Mouse (Mus musculus) inflammation-experienced regulatory T-cells, adult 6 months (primary cell): Measurements from ENCODE around the gene Runx2. TPM values are rescaled to one million over a fixed set of nuclear protein-coding genes. Genes with fewer than 3 reads are reported as not detected.
A peak's percentile ranks its signal among the peaks of the same experiment; 100 is the strongest.

ENCODE experiments used
- ATAC-seq: one replicate; pipeline ENCODE4 v1.8.0; 2017
- polyA plus RNA-seq, 3 experiments: library from polyadenylated mRNA; unstranded; fragments of 100-300 nt; shearing (Covaris generic); gene quantifications; one replicate each; pipeline ENCODE4 v1.2.1; 2017

Gene Runx2
- polyA plus RNA-seq, 3 experiments from 2014 or later: 6.2 to 21.3 (median 8.4) TPM

DNA sequence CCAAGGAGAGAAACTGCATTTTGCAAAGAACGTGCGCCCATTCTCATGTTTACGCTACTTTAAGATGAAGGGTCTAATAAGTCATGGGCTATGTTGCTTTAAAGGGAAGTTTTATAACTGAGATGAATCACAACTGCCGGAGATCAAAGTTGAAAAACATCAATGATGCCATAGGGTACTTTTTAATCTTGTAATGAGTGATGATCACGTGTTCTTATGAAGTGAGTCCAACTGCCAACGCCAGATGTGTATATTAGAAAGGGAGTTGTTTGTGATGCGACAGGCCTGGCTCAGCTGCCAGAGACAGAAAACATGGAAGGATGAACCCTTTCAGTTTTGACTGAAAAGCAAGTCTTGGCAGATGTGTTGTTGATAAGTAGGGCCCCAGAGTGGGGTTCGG, 101.2 kb downstream of the Runx2 start:
- ATAC-seq: peak; percentile 55

DNA sequence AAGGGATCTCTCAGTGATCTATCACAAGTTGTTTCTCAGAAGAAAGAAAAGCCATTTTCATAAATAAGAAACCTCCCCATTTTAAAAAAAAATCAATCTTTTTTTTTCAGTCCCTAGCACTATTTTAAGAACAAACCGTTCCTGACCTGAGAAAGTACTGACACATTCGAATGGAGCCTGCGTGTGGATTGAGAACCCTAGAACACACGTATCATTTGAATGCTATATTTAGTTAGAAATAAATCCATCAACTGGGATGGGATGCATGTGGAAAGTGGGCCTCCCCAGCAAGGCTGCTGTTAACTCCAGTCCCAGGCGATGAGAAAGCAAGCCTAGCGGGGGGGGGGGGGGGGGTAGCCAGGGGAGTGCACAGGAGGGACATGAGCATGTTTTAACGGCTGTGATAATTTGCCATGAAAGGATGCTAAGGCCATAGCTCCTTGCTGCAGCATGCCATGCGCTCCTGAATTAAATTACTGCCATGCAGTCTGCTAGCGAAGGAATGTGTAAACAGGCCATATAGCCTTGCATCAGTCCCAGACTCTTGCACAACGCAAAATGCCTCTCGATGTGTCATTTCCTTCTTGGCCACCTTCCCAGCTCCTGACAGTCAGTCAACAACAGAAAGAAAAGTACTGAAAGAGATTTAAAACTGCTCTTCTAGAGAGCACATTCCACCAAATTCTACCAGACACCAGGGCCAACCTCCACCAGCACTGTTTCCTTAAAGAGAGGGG, 104.9 kb downstream of the Runx2 start:
- ATAC-seq: no peak

DNA sequence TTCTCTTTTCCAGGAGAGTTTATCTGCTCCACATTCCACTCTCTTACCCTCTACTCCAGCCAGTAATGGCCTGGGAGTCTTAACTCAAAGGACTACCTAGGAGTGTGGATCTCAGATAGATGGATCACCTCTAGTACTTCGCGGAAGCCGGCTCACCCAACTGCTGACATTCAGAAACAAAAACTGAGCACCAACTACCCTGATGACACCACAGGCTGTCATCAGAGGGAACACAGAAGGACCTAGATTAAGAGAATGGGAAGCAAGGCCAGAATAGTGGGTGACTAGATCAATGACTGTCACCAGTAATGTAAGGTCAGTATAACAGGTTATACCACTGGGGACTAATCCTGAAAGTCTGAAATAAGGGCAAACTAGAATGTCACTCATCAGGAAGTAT, 106.6 kb downstream of the Runx2 start:
- ATAC-seq: no peak

DNA sequence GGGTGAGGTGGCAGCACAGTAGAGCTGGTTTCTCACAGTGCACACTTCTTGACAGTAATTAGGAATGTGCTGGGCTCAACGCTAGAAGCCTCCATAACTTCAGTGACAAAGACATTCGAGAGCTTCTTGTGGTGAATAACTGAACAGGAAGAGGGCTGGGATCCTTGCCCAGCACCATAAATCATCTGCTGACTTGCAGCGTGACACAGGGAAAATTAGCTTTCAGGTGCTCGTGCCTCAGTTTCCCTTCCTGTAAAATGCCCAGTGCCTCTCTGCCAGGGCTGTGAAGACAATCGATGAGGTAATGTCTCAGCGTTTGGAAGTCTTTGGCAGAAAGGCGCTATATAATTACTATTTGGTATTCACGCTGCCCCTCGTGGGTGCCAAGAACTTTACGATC, 108.1 kb downstream of the Runx2 start:
- no peak for ATAC-seq

DNA sequence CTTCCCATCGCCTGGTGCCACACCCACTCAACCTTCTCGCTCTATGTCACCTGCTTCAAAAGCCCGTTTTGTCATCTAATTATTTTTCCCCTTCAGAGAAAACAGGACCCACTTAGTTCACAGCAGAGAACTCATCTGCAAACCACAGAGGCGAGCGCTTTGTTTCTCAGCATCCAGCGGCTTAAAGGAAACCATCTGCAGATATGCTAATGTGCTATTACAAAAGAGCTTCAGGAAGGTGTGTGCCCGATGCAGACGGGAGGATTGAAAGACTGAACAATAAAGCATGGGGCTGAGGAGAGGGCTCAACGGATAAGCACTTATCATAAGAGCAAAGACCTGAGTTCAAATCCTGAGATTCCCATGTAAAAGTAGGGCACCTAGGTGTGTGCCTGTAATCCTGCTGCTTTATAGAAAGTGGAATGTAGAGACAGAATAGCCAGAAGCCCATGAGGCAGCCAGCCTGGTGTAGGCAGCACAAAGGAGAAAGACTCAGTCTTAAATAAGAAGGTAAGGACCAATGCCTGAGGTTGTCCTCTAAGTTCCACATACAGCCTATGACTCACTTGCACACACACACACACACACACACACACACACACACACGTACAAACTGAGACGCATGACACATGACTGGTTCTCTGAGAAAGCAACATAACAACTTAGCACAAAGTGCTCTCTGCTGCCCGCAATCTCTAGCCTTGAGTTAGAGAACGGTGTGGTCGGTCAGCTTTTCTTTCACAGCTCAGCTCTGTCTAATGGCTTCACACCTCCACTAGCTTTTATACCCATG, 111.9 kb downstream of the Runx2 start:
- ATAC-seq: peak; percentile 90

DNA sequence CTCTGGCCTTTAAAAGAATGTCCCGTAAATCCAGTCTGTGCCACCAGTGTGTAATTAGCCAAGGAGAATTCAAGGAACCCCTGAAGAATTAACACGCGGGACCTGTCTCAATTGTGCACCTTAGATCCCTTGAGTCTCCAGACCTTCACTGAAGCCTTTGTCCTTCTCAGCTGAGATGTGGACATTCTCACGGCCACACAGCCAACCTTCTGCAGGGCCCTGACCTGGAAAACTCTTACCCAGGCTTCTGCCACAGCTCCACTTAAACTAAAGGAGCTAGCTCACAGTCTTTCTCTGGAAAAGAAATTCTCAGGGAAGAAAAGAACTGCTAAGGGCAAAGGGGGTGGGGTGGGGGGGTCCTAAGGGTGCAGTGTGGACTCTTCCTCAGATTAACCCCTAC, 113.1 kb downstream of the Runx2 start:
- no peak for ATAC-seq

DNA sequence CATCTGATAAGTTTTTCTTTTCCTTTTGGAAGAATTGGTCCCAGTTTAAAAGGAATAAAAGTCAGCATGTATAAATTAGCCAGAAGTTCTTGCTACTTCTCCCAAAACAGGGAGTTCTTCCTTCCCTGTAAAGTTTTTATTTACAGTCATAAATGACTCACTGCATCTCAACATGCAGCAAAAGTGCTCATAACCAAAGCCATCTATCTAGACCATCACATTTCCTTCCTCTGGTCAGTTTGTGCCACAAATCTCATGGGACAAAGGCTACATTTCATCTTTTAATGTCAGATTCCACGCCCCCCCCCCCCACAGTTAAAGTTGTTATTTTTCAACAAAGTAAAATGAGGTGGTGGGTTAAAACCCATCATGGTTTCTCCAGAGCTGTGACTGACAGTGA, 114.3 kb downstream of the Runx2 start:
- no peak for ATAC-seq

DNA sequence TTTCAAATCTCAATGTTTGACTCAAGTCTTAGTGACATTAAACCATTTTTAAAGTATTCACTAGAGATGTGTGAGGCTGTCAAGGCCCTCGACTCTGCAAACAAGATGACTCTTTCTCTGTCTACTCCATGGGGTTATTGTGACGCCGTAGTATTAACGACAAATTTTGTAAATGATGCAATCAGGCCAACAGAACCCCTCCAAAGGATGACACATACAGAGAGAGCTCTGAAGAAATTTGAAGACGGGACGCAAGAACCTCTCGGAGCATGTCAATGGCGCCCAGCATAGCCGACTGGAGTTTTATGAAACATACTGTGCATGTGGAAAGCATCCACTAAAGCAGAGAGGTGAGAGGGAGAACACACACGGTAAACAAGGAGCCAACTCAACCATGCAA, 117.5 kb downstream of the Runx2 start:
- no peak for ATAC-seq

DNA sequence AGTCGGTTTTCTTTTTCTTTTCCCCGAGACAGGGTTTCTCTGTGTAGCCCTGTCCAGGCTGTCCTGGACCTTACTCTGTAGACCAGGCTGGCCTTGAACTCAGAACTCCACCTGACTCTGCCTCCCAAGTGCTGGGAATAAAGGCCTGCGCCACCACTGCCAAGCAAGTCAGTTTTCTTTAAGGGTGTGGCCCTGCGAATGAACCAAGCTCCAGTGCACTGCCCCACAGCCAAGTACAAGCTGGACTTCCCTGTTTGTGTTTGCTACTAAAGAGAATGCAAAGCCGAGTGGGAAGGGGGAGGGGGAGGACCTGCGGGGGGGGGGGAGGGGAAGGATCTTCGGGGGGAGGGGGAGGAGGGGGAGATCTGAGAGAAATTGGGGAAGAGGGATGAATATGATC, 121.0 kb downstream of the Runx2 start:
- no peak for ATAC-seq

DNA sequence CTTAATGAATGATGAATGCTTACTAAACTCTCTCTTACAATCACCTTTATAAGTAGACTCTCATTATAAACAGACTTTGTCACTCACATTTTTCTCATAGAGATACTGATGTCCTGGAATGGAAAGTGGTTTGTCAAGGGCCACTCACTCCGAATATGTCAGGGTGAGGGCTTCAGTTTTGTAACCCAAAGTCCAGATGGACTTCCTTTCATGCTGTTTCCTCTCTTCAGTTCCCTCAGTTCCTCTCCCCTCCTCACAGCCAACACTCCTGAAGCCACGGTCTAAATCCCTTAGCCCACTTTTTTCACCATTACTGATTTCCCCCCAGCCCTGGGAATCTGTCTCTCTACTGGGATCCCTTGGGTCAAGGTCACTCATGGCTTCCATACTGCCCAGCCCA, 123.1 kb downstream of the Runx2 start:
- ATAC-seq: no peak

DNA sequence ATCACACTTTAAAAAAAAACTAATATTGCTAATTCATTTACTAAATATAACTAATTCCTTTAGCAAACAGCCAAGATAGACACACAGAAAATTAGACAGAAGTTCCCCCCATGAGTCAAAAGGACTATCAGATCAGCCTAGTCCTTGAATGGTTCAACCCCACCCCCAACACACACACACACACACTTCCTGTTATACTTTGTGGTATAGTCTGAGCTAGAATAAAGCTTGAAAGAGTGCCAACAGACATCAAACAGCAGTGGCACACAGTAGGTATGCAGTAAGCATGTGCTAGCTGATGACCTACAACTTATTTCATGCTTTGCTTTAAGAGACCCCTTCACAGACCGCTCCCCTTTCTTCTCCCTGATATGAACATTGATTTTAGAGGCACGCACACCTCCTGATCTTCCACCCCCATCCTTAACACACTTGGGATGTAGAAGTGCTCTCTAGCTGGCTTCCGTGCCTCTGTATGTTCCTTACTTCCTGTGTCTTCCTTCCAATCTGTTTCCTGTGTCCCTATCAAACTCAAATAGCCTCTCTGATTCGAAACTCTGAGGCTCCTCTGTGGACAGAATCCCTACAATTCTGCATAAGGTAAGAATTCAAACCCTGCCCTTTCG, 124.1 kb downstream of the Runx2 start:
- ATAC-seq: peak; percentile 93

DNA sequence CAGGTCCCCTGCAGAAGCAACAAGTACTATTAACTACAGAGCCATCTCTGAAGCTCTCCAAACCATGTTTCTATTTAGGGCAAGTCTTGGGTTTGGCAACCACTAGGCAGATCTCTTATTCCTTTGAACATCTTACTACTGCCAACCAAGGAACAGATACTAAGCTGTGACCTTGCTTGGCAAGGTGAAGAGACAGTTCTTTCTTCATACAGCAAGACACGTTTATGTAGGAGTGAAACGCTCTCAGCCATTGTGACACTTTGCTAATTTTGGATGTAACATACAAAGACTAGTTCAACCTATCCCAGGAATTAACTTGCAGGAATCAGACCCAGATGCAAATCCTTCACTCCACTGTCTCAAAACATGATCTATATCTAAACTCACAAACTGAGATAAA, 126.3 kb downstream of the Runx2 start:
- no peak for ATAC-seq

DNA sequence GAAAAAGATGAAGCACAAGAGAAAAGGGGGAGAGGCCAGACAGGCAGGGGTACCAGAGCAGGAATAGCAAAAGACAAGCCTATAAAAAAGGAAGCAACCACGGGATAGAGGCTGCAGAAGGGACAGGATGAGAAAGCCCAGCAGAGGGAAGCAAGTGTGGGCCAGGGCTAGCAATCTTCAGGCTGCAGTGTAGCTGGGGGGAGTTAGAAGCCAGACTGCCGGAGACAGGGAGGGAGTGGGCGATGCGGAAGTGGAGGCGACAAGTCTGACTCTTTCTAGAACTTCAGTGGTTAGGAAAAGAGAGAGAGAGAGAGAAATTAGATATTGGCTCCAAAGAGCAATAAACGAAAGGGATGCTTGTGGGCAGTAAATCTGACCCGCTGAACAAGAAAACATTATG, 129.1 kb downstream of the Runx2 start:
- peak; percentile 14 for ATAC-seq

DNA sequence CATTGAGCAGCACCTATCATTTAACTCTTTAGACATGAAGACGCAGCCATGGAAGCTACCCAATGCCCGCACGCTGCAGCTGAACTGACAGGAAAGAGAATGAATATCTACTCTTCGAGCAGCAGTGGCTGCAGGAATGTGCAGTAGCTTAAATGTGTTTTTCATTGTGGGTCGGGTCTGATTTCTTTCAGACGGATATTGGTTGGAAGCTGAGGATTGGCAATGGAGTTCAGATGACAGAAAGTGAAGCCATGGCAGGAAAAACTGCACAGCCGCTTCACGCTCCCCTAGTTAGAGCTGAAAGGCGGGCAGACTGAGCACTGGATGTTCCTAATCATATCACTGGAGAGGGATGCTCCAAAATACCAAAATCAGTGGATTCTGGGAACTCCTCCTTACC, 131.6 kb downstream of the Runx2 start:
- ATAC-seq: no peak

DNA sequence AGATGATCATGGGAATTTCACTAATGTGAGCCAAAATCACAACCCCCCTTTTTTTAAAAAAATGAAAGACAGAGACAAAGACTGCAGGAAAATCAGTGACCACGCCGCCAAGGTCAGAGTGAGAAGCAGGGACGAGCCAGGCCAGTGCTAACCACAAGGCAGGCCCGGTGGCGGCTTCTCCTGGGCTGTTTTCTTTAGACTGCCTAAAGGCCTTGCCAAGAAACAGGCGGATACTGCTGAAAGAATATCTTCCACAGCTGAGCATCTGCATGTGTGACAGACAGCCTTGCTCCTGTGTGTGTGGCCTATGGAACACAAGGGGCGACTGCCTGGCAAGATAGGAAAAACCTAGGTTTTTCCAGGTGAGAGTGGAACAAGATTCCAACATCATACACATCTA, 136.8 kb downstream of the Runx2 start:
- no peak for ATAC-seq

DNA sequence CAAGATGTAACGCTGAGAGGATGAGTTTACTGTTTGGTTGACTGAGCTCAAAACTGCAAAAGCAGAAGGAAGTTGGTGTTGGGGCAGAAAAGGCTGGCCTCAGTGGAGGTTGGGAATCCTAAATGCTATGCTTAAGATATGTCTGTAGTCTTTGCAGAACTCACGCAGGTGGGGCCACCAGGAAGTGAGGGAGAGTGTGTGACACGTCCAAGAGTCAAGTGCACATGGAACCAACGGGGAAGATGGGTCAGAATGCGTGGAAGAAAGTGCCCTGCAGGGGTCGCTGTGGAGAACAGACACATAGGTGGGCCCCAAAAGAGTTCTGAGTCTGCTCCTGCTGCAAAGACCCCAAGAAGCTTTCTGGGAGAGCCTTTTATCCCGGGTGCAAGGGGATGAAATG, 141.8 kb downstream of the Runx2 start:
- peak; percentile 46 for ATAC-seq

DNA sequence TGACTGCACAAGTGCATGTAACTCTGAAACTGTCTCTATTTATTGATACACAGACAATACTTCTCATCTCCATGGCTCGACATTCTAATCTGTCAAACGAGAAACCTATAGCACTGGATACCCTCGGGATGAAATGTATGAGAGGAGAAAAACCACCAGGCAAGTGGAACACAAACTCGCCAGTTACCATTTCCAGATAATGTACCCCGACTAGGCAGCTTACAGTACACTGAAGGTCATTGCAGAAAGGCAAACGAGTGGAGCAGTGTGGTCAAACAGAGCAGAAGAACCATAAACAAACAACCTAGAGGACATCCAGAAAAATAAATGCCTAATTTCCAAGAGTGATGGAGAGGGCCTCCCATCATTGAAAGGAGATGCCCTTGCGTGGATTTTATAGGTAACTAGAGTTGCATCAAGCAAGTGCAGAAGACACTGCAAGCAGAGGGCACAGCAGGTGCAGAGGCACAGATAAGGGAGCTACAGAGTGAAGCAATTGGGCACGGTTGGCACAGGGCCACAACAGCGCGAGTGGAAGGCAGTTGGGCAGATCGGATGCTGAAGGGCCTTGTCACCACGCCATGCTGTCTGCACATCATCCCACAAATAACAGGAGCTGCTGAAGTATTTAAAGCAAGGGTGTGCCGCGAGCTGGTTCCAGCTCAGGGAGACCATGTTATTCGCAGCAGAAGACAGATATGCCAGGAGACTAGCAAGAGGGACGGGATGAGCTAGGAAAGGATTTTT, 142.5 kb downstream of the Runx2 start:
- no peak for ATAC-seq

DNA sequence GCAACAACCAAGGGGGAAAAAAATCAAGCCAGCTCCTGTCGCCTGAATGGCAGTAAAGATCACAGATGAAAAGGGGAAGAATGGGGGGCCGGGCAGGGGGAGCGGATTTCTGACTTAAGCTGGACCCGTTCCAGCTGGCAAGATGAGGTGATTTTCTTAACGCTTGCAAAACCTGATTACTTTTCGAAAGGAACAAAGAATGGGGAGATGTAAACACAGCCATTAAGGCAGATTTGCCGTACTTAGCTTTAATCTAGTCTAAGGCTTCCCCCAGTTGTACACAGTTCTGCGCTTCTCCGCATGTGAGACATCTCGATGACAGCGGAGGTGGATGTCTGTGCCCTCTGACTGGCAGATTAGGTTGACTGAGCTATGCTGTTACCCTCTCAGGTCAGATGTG, 144.6 kb downstream of the Runx2 start:
- no peak for ATAC-seq

DNA sequence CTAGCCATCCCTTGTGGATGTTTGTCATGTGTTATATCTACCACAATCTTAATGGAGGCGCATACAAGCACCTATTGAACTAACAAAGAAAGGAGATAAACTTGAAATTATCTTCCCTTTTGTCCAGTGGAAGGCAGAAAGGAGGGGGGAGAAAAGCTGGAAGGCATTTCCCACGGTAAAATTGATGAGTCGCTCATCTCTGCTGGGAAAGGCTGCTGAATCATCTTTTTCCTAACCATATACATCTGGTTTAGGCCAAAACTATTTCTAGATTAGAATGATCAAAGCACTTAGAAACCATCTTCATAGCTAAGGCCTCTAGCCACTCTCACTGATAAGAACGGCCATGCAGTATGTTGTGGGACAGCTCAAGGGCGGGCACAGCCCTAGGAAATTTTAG, 147.3 kb downstream of the Runx2 start:
- no peak for ATAC-seq

DNA sequence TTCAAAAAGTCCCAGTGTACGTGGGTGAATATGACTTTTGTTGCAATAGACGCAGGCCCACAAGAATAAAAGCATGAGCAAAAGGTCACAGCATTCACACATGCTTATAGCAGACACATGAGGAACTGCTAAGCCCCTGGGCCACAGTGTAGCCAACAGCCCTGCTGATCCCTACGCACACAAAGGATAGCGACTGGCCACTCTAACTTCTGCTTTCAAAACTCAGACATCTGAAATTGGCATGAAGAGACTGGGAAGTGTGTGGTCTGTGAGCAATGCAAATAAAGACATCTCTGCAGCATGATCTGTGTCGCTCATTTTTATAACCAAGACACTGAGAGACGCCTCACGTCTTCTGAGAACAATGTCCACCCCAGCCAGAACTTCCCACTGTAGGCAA, 150.7 kb downstream of the Runx2 start:
- ATAC-seq: no peak

DNA sequence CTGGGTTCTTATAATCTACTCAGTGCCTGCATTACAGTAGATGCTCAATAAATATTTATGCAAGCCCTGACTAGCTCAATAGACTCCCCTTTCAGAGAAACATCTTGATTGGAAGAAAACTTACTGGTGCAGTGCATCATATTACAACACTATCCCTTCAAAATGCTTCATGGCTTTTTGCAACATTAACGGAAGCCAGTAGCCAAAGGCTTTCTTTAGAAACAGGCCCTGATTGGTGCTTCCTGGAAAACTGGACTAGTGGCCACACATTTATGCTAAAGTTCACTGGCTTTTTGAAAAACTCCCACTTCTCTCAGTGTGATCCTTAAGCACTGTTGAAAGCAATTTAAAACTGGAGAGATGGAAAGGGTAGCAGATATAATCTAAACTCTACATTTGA, 151.4 kb downstream of the Runx2 start:
- no peak for ATAC-seq

DNA sequence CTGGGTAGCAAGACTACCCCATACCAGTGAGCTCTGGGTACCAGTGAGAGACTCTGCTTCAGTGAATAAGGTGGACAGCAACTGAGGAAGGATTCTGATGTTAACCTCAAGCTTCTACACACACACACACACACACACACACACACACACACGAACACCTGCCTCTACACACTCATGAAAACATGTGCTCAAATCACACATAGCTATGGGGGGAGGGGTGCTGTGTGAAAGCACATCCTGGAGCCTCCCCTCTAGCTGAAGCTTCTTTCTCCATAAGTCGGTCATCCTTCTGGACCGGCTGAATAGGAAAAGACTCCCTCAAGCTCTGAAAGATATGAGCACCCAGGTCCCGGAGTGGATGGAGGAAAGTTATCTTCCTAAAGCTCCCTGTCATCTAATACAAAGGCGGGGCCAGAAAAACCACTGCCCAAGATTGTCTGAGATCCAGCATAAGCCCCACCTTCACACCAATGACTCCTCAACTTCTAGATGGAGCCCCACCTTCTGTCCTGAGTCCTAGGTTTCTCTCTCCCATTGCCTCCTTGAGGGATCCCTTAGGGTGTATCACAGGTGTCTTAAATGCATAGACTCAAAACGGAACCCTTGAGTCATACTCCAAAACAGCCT, 152.4 kb downstream of the Runx2 start:
- ATAC-seq: no peak
